Mouse (Mus musculus): Measurements from ENCODE around the gene Cenpi. TPM values are rescaled to one million over a fixed set of nuclear protein-coding genes. Genes with fewer than 3 reads are reported as not detected.

The Cenpi gene
- polyA plus RNA-seq, 1 experiment from 2014 or later, result 33.1 TPM

- no peak overlapping the region for H3K9ac ChIP-seq
- no peak overlapping the region for H3K27ac ChIP-seq
- H3K4me1 ChIP-seq, result no peaks in the 10 kb centered on the region
- H3K36me3 ChIP-seq, result peaks cover 15% of the 10 kb centered on the region
- WGBS, result 80% methylated on average over 3 of the region's 3 CpGs
- no peak overlapping the region for H3K4me3 ChIP-seq (replicated peaks)
- H3K27me3 ChIP-seq, result 0 out of 2 replicates have a peak, but pooled peaks cover 5% of the 10 kb centered on the region
- no peak overlapping the region for H3K4me2 ChIP-seq
- no peak for ATAC-seq (replicated peaks; ENCODE audit: low FRiP score)
- H3K9me3 ChIP-seq (replicated peaks), result no peaks in the 10 kb centered on the region
Observed at GRCm38 (mm10) chrX:134366547-134366946, 58.7 kb downstream of the Cenpi start.

GRCm38 (mm10) chrX:134371279-134371678 lies 63.4 kb downstream of the Cenpi start:
- 6% methylated on average over 2 of the region's 2 CpGs for WGBS
- Histone ChIP-seq H3K36me3 (no peaks in the 10 kb centered on the region), H3K9ac (no peak overlapping the region), H3K27ac (no peak overlapping the region), H3K4me3 (replicated peaks) (no peak overlapping the region), H3K27me3 (peaks cover 2% of the 10 kb centered on the region; the same call in 1 of the 2 replicates), H3K4me2 (no peak overlapping the region), H3K4me1 (no peaks in the 10 kb centered on the region), H3K9me3 (replicated peaks) (no peaks in the 10 kb centered on the region)
- ATAC-seq (replicated peaks; ENCODE audit: low FRiP score), result no peak

- no peaks in the 10 kb centered on the region for H3K9me3 ChIP-seq (replicated peaks)
- no peak overlapping the region for H3K9ac ChIP-seq
- peaks cover 2% of the 10 kb centered on the region; the same call in 1 of the 2 replicates for H3K27me3 ChIP-seq
- H3K4me1 ChIP-seq, result no peaks in the 10 kb centered on the region
- H3K27ac ChIP-seq, result no peak overlapping the region
- H3K36me3 ChIP-seq, result no peaks in the 10 kb centered on the region
- 65% methylated on average over 1 of the region's 1 CpGs for WGBS
- no peak overlapping the region for H3K4me3 ChIP-seq (replicated peaks)
- H3K4me2 ChIP-seq, result no peak overlapping the region
- no peak for ATAC-seq (replicated peaks; ENCODE audit: low FRiP score)
Observed at GRCm38 (mm10) chrX:134374190-134374589, 66.3 kb downstream of the Cenpi start.

GRCm38 (mm10) chrX:134384896-134385295 lies 77.0 kb downstream of the Cenpi start:
- WGBS, result 79% methylated on average over 6 of the region's 6 CpGs
- no peak overlapping the region for H3K9ac ChIP-seq
- peaks cover 3% of the 10 kb centered on the region; the same call in 1 of the 2 replicates for H3K27me3 ChIP-seq
- no peak overlapping the region for H3K4me2 ChIP-seq
- H3K27ac ChIP-seq, result no peak overlapping the region
- H3K9me3 ChIP-seq (replicated peaks), result no peaks in the 10 kb centered on the region
- H3K4me3 ChIP-seq (replicated peaks), result no peak overlapping the region
- no peaks in the 10 kb centered on the region for H3K36me3 ChIP-seq
- H3K4me1 ChIP-seq, result no peaks in the 10 kb centered on the region
- ATAC-seq (replicated peaks; ENCODE audit: low FRiP score), result no peak

GRCm38 (mm10) chrX:134398972-134399371 lies 91.1 kb downstream of the Cenpi start:
- no peaks in the 10 kb centered on the region for H3K4me1 ChIP-seq
- H3K4me3 ChIP-seq (replicated peaks), result no peak overlapping the region
- no peak overlapping the region for H3K9ac ChIP-seq
- H3K36me3 ChIP-seq, result no peaks in the 10 kb centered on the region
- 0 out of 2 replicates have a peak, but pooled peaks cover 13% of the 10 kb centered on the region for H3K27me3 ChIP-seq
- no peak overlapping the region for H3K27ac ChIP-seq
- H3K9me3 ChIP-seq (replicated peaks), result no peaks in the 10 kb centered on the region
- no peak for ATAC-seq (replicated peaks; ENCODE audit: low FRiP score)
- 58% methylated on average over 2 of the region's 2 CpGs for WGBS
- no peak overlapping the region for H3K4me2 ChIP-seq

- H3K4me2 ChIP-seq, result peak within 1 kb of the TSS; percentile 59
- peaks cover 25% of the 10 kb centered on the region for H3K27me3 ChIP-seq
- 30% methylated on average over 15 of the region's 15 CpGs for WGBS
- ATAC-seq (replicated peaks; ENCODE audit: low FRiP score), result peak; percentile 62
- H3K9me3 ChIP-seq (replicated peaks), result no peaks in the 10 kb centered on the region
- no peak within 1 kb of the TSS for H3K9ac ChIP-seq
- peak within 1 kb of the TSS; percentile 40 for H3K4me3 ChIP-seq (replicated peaks)
- no peaks in the 10 kb centered on the region for H3K36me3 ChIP-seq
- no peaks in the 10 kb centered on the region for H3K4me1 ChIP-seq
- H3K27ac ChIP-seq, result no peak within 1 kb of the TSS
Observed at GRCm38 (mm10) chrX:134403863-134404583, 96.1 kb downstream of the Cenpi start, which contains the start of gene Drp2. TSS of gene Drp2 (plus strand) at chrX:134404551.

- Histone ChIP-seq H3K4me2 (peak overlapping the region; percentile 59), H3K9me3 (replicated peaks) (no peaks in the 10 kb centered on the region), H3K4me3 (replicated peaks) (peak overlapping the region; percentile 40), H3K4me1 (no peaks in the 10 kb centered on the region), H3K27ac (no peak overlapping the region), H3K9ac (no peak overlapping the region), H3K36me3 (no peaks in the 10 kb centered on the region), H3K27me3 (peaks cover 27% of the 10 kb centered on the region)
- WGBS, result 32% methylated on average over 12 of the region's 14 CpGs
- peak; percentile 70 for ATAC-seq (replicated peaks; ENCODE audit: low FRiP score)
Observed at GRCm38 (mm10) chrX:134404584-134404955, 96.7 kb downstream of the Cenpi start.

GRCm38 (mm10) chrX:134409354-134409900 lies 101.5 kb downstream of the Cenpi start:
- Histone ChIP-seq H3K27me3 (peaks cover 25% of the 10 kb centered on the region), H3K36me3 (no peaks in the 10 kb centered on the region), H3K4me3 (replicated peaks) (no peak overlapping the region), H3K9ac (no peak overlapping the region), H3K4me2 (no peak overlapping the region), H3K4me1 (no peaks in the 10 kb centered on the region), H3K9me3 (replicated peaks) (no peaks in the 10 kb centered on the region), H3K27ac (no peak overlapping the region)
- no peak for ATAC-seq (replicated peaks; ENCODE audit: low FRiP score)
- 84% methylated on average over 6 of the region's 6 CpGs for WGBS

- ATAC-seq (replicated peaks; ENCODE audit: low FRiP score), result no peak
- H3K4me2 ChIP-seq, result no peak overlapping the region
- no peaks in the 10 kb centered on the region for H3K4me1 ChIP-seq
- WGBS, result 87% methylated on average over 1 of the region's 1 CpGs
- H3K4me3 ChIP-seq (replicated peaks), result no peak overlapping the region
- no peak overlapping the region for H3K27ac ChIP-seq
- no peaks in the 10 kb centered on the region for H3K9me3 ChIP-seq (replicated peaks)
- H3K27me3 ChIP-seq, result peaks cover 13% of the 10 kb centered on the region; the same call in 1 of the 2 replicates
- no peak overlapping the region for H3K9ac ChIP-seq
- H3K36me3 ChIP-seq, result no peaks in the 10 kb centered on the region
Observed at GRCm38 (mm10) chrX:134412096-134412495, 104.2 kb downstream of the Cenpi start.

Other genes with a start within 250 kb of the Cenpi start
- 47.7 and 49.1 TPM in 2 replicates for gene Cstf2, start 248.9 kb upstream of the Cenpi start, polyA plus RNA-seq (2015; fragmentation: Nextera tagmentation; extraction: Ambion mirVana)
- gene Xkrx, start 146.0 kb upstream of the Cenpi start, polyA plus RNA-seq (2015; fragmentation: Nextera tagmentation; extraction: Ambion mirVana), result 0.13 and 0.32 TPM in 2 replicates
- gene Arl13a, start 120.6 kb upstream of the Cenpi start, polyA plus RNA-seq (2015; fragmentation: Nextera tagmentation; extraction: Ambion mirVana), result not detected in 2 replicates
- gene Nox1, start 86.1 kb upstream of the Cenpi start, polyA plus RNA-seq (2015; fragmentation: Nextera tagmentation; extraction: Ambion mirVana), result not detected in 2 replicates
- gene Trmt2b, start 31.1 kb upstream of the Cenpi start, polyA plus RNA-seq (2015; fragmentation: Nextera tagmentation; extraction: Ambion mirVana), result 16.9 and 18.9 TPM in 2 replicates
- 11.1 and 12.0 TPM in 2 replicates for gene Tmem35a, start 12.9 kb upstream of the Cenpi start, polyA plus RNA-seq (2015; fragmentation: Nextera tagmentation; extraction: Ambion mirVana)
- gene Drp2, start 96.5 kb downstream of the Cenpi start, polyA plus RNA-seq (2015; fragmentation: Nextera tagmentation; extraction: Ambion mirVana), result 0.80 and 0.97 TPM in 2 replicates
- not detected in 2 replicates for gene Taf7l, start 168.4 kb downstream of the Cenpi start, polyA plus RNA-seq (2015; fragmentation: Nextera tagmentation; extraction: Ambion mirVana)
- gene Timm8a1, start 233.8 kb downstream of the Cenpi start, polyA plus RNA-seq (2015; fragmentation: Nextera tagmentation; extraction: Ambion mirVana), result 85.7 and 94.1 TPM in 2 replicates

Data from kidney, embryonic 15.5 days (tissue).